Mouse (Mus musculus) kidney, embryonic 14.5 days (tissue): ENCODE results near the gene Timm8a1. TPM values are rescaled to one million over a fixed set of nuclear protein-coding genes. Genes with fewer than 3 reads are reported as not detected.

ENCODE experiments used
- ATAC-seq: fragments of 200-750 bp; cut with Nextera tagmentation; 2 replicates; pipeline ENCODE4 v1.8.0; 2017; ENCODE audit warnings: moderate number of reproducible peaks, mild to moderate bottlenecking, moderate TSS enrichment, moderate library complexity; ENCODE audit not compliant: low FRiP score, low TSS enrichment
- H3K27ac ChIP-seq: fragments of 300-500 bp; sonication (generic); 2 replicates; pipeline ENCODE4 v1.5.1; 2014; ENCODE audit warnings: low read depth, mild to moderate bottlenecking, low read length, moderate library complexity, mixed read lengths
- H3K27me3 ChIP-seq: fragments of 300-500 bp; sonication (generic); 2 replicates; pipeline ENCODE4 v1.6.1; 2014; ENCODE audit warnings: mild to moderate bottlenecking, low read length; ENCODE audit not compliant: control insufficient read depth, insufficient read depth
- H3K36me3 ChIP-seq: fragments of 300-500 bp; sonication (generic); 2 replicates; pipeline ENCODE4 v1.6.1; 2014; ENCODE audit warnings: low read length, mixed read lengths; ENCODE audit not compliant: control insufficient read depth, insufficient read depth
- H3K4me1 ChIP-seq: fragments of 300-500 bp; sonication (generic); 2 replicates; pipeline ENCODE4 v1.6.1; 2014; ENCODE audit warnings: low read length, mixed read lengths; ENCODE audit not compliant: control insufficient read depth, insufficient read depth
- H3K4me2 ChIP-seq: fragments of 300-500 bp; sonication (generic); replicated peaks from 2 replicates; pipeline ENCODE4 v1.6.1; 2014; ENCODE audit warnings: low read depth, mild to moderate bottlenecking, low read length
- H3K4me3 ChIP-seq: fragments of 300-500 bp; sonication (generic); 2 replicates; pipeline ENCODE4 v1.5.1; 2014; ENCODE audit warnings: mild to moderate bottlenecking, low read length
- H3K9ac ChIP-seq: fragments of 300-500 bp; sonication (generic); 2 replicates; pipeline ENCODE4 v1.6.1; 2014; ENCODE audit warnings: low read depth, mild to moderate bottlenecking, low read length, moderate library complexity
- H3K9me3 ChIP-seq: fragments of 300-500 bp; sonication (generic); 2 replicates; pipeline ENCODE4 v1.6.1; 2016; ENCODE audit warnings: low read length; ENCODE audit not compliant: control insufficient read depth
- WGBS: fragments of 180-500 bp; shearing (Covaris S2); extraction: QIAGEN DNeasy Blood & Tissue Kit; methylation state at CpG from one replicate; pipeline ENCODE4 v1.1.7; 2014; 5-methylcytosine and 5-hydroxymethylcytosine counted together
- polyA plus RNA-seq: library from polyadenylated mRNA; unstranded; fragments of >200 nt; fragmentation: Nextera tagmentation; extraction: Ambion mirVana; gene quantifications from 2 replicates; pipeline ENCODE4 v1.2.1, GENCODE M21; 2014

Timm8a1 gene
- polyA plus RNA-seq, 1 experiment from 2014 or later, result 92.6 TPM

- Histone ChIP-seq H3K9ac (no peak overlapping the region), H3K36me3 (no peaks in the 10 kb centered on the region), H3K27ac (no peak overlapping the region), H3K4me2 (no peak overlapping the region), H3K27me3 (no peaks in the 10 kb centered on the region), H3K4me3 (no peak overlapping the region), H3K9me3 (no peaks in the 10 kb centered on the region), H3K4me1 (no peaks in the 10 kb centered on the region)
- ATAC-seq, result no peak
- 83% methylated on average over 14 of the region's 14 CpGs for WGBS
Observed at GRCm38 (mm10) chrX:134580528-134581305, 39.1 kb upstream of the Timm8a1 start.

DNA sequence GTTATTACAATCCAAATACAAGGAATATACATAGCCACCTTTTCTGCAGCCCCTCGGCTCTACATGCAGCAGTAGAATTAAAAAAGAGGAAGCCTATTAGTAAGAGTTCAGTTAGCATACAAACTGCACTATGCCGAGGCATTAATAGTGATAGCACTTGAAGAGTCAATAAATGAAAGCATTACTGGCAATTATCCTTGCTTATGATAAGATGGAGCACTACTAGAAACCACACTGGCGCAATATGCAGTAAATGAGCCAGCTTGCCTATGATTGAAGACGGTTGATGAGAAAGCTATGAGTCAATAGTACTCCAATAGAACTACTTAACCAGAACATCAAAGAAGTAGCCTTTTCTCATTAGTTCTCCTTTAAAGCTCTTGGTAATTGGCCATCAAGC is 36.2 kb upstream of the Timm8a1 start:
- 80% methylated on average over 4 of the region's 4 CpGs for WGBS
- H3K4me3 ChIP-seq, result no peak overlapping the region
- H3K4me1 ChIP-seq, result no peaks in the 10 kb centered on the region
- ATAC-seq, result no peak
- no peaks in the 10 kb centered on the region for H3K27me3 ChIP-seq
- H3K9me3 ChIP-seq, result no peaks in the 10 kb centered on the region
- no peak overlapping the region for H3K4me2 ChIP-seq
- no peaks in the 10 kb centered on the region for H3K36me3 ChIP-seq
- no peak overlapping the region for H3K9ac ChIP-seq
- H3K27ac ChIP-seq, result no peak overlapping the region

DNA sequence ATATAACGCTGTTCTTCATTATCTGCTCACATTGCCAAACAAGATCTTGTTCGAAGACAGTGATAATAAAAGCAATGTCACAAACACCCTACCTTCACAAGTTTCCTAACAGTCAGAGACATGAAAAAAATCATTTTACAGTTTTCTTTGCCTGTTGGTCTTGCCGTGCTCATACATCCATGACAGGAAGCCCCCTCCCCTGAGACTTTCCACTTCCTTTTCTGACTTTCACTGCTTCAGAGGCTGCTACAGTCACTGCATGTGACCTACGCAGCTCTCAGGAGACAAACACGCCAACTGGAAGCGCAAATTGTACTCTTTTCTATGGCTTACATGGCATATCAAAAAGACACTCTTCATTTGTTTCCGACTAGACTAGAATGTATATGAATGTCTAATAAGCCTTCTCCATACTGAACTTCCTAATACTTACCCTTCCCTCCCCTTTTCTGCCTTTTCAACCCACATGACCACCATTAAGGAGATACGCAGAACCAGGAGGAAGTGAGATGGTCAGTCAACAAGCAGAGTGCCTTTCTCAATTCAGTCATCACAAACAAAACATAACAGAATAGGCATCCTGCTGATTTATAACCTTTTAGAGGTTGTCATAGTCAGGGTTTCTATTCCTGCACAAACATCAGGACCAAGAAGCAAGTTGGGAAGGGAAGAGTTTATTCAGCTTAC is 25.0 kb upstream of the Timm8a1 start:
- Histone ChIP-seq H3K27ac (no peak overlapping the region), H3K9me3 (no peaks in the 10 kb centered on the region), H3K36me3 (no peaks in the 10 kb centered on the region), H3K4me2 (no peak overlapping the region), H3K9ac (no peak overlapping the region), H3K4me1 (no peaks in the 10 kb centered on the region), H3K27me3 (no peaks in the 10 kb centered on the region; the same call in 1 of the 2 replicates), H3K4me3 (no peak overlapping the region)
- WGBS, result 82% methylated on average over 8 of the region's 8 CpGs
- no peak for ATAC-seq

- no peaks in the 10 kb centered on the region for H3K36me3 ChIP-seq
- H3K4me1 ChIP-seq, result no peaks in the 10 kb centered on the region
- H3K9ac ChIP-seq, result no peak overlapping the region
- H3K4me3 ChIP-seq, result no peak overlapping the region
- 84% methylated on average over 4 of the region's 4 CpGs for WGBS
- no peak overlapping the region for H3K4me2 ChIP-seq
- H3K9me3 ChIP-seq, result no peaks in the 10 kb centered on the region
- no peaks in the 10 kb centered on the region; the same call in 1 of the 2 replicates for H3K27me3 ChIP-seq
- H3K27ac ChIP-seq, result no peak overlapping the region
- no peak for ATAC-seq
Observed at GRCm38 (mm10) chrX:134564326-134564725, 22.7 kb upstream of the Timm8a1 start.

DNA sequence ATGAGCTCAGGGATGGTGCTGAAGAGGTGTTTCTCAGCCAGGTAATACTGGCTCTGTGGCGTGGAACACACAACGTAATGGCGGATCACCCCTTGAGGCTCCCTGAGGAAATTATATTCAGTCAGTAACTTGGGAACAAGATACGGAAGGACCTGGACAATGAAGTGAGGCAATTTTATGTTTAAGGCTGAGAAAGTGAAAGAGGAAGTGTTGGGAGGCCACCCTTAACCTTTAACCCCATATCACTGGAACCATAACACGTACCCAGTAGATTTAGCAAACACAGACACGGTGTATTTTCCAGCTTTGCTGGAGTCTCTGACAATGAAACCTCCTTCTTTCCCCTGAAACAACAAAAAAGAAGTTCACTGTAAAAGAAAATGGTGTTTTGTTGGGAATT is 12.8 kb upstream of the Timm8a1 start:
- no peak for ATAC-seq
- Histone ChIP-seq H3K36me3 (no peaks in the 10 kb centered on the region), H3K4me2 (no peak overlapping the region), H3K27me3 (no peaks in the 10 kb centered on the region), H3K4me3 (no peak overlapping the region), H3K9ac (no peak overlapping the region), H3K9me3 (no peaks in the 10 kb centered on the region), H3K27ac (no peak overlapping the region), H3K4me1 (no peaks in the 10 kb centered on the region)
- WGBS, result 75% methylated on average over 6 of the region's 6 CpGs

DNA sequence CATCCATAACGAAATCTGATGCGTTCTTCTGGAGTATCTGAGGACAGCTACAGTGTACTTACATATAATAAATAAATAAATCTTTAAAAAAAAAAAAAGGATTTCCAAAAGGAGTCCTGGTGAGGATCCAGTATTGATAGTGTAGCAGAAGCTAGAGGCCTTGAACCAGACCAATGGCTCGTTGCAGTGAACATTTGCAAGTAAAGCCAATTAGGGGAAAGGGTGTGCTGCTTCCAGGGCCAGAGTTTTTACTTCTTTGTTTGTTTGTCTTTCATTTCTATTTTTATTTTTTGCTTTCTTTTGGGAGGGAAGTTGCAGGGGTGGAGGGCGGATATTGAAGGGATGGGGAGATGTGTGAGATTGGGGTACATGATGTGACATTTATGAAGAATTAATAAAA is 11.7 kb upstream of the Timm8a1 start:
- WGBS, result 74% methylated on average over 4 of the region's 4 CpGs

GRCm38 (mm10) chrX:134550903-134551302 is 9.2 kb upstream of the Timm8a1 start:
- H3K9ac ChIP-seq, result no peak overlapping the region
- no peaks in the 10 kb centered on the region for H3K36me3 ChIP-seq
- ATAC-seq, result peak; percentile 66; the same call in 1 of the 2 replicates
- H3K27ac ChIP-seq, result no peak overlapping the region
- no peaks in the 10 kb centered on the region for H3K27me3 ChIP-seq
- no peaks in the 10 kb centered on the region for H3K9me3 ChIP-seq
- no peak overlapping the region for H3K4me3 ChIP-seq
- 25% methylated on average over 5 of the region's 5 CpGs for WGBS
- no peak overlapping the region for H3K4me2 ChIP-seq
- no peaks in the 10 kb centered on the region for H3K4me1 ChIP-seq

More for the DNA sequence above, 11.7 kb upstream of the Timm8a1 start:
- H3K9ac ChIP-seq, result no peak overlapping the region
- H3K27ac ChIP-seq, result no peak overlapping the region
- H3K4me1 ChIP-seq, result no peaks in the 10 kb centered on the region
- H3K9me3 ChIP-seq, result no peaks in the 10 kb centered on the region
- no peak overlapping the region for H3K4me3 ChIP-seq
- no peak for ATAC-seq
- H3K4me2 ChIP-seq, result no peak overlapping the region
- H3K36me3 ChIP-seq, result no peaks in the 10 kb centered on the region
- H3K27me3 ChIP-seq, result no peaks in the 10 kb centered on the region

GRCm38 (mm10) chrX:134547330-134547729 is 5.7 kb upstream of the Timm8a1 start:
- no peaks in the 10 kb centered on the region for H3K27me3 ChIP-seq
- no peak for ATAC-seq

DNA sequence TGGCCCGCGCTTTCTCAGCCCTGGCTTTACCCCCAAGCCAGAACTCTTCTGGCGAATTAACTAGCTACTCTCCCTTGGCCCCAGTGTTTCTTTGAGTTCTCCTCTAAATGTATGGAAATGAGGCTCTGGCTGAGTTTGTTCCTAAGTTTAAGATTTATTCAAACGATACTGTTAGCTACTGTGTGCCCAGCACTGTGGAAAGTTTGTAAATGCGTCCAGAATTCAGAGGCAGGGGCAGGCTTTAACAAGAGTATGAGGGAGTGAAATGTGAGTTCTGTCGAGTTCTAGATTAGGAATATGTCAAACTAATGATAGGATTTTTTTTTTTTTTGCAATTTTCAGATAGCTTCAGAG is 267 bp upstream of the Timm8a1 start:
- Histone ChIP-seq H3K9ac (peak overlapping the region; percentile 59), H3K27me3 (no peaks in the 10 kb centered on the region), H3K4me3 (peak overlapping the region; percentile 56), H3K4me2 (peak overlapping the region; percentile 42), H3K36me3 (no peaks in the 10 kb centered on the region), H3K9me3 (no peaks in the 10 kb centered on the region), H3K27ac (peak overlapping the region; percentile 77), H3K4me1 (no peaks in the 10 kb centered on the region)
- ATAC-seq, result no peak
- 20% methylated on average over 6 of the region's 6 CpGs for WGBS

More at GRCm38 (mm10) chrX:134547330-134547729, 5.7 kb upstream of the Timm8a1 start:
- no peaks in the 10 kb centered on the region for H3K36me3 ChIP-seq
- no peak overlapping the region for H3K4me3 ChIP-seq
- no peak overlapping the region for H3K9ac ChIP-seq
- H3K27ac ChIP-seq, result no peak overlapping the region
- 85% methylated on average over 4 of the region's 4 CpGs for WGBS
- no peaks in the 10 kb centered on the region for H3K9me3 ChIP-seq
- H3K4me2 ChIP-seq, result no peak overlapping the region
- H3K4me1 ChIP-seq, result no peaks in the 10 kb centered on the region
